Mouse (Mus musculus) limb, embryonic 14.5 days (tissue): ENCODE measurements at regions not wholly inside any gene's neighbourhood (a gene's known extent, or its start where the extent isn't known, plus 50 kb on each side); places are given as distances from the start of the nearest gene placed in this dataset.

Experiments
- ATAC-seq: fragments of 200-750 bp; cut with Nextera tagmentation; 2 replicates; pipeline ENCODE4 v1.8.0; 2017; ENCODE audit warnings: low read depth, moderate number of reproducible peaks, moderate TSS enrichment; ENCODE audit not compliant: low FRiP score
- DNase-seq: peaks from one replicate; pipeline ENCODE4 v3.0.0-alpha.2; 2015; ENCODE audit warnings: low spot score
- H3K27ac ChIP-seq: fragments of 300-500 bp; sonication (generic); replicated peaks from 2 replicates; pipeline ENCODE4 v1.5.1; 2014; ENCODE audit warnings: low read depth, mild to moderate bottlenecking, low read length, moderate library complexity, mixed read lengths
- H3K27me3 ChIP-seq: fragments of 300-500 bp; sonication (generic); 2 replicates; pipeline ENCODE4 v1.6.1; 2014; ENCODE audit warnings: low read length, mixed read lengths; ENCODE audit not compliant: control insufficient read depth, insufficient read depth
- H3K36me3 ChIP-seq: fragments of 300-500 bp; sonication (generic); 2 replicates; pipeline ENCODE4 v1.6.1; 2014; ENCODE audit warnings: mild to moderate bottlenecking, low read length, moderate library complexity, mixed read lengths; ENCODE audit not compliant: control insufficient read depth, insufficient read depth
- H3K4me1 ChIP-seq: fragments of 300-500 bp; sonication (generic); 2 replicates; pipeline ENCODE4 v1.6.1; 2014; ENCODE audit warnings: antibody characterized with exemption, low read length, mixed read lengths; ENCODE audit not compliant: control insufficient read depth, insufficient read depth
- H3K4me2 ChIP-seq: fragments of 300-500 bp; sonication (generic); replicated peaks from 2 replicates; pipeline ENCODE4 v1.6.1; 2014; ENCODE audit warnings: low read depth, mild to moderate bottlenecking, low read length, moderate library complexity; ENCODE audit not compliant: severe bottlenecking
- H3K4me3 ChIP-seq: fragments of 300-500 bp; sonication (generic); replicated peaks from 2 replicates; pipeline ENCODE4 v1.5.1; 2014; ENCODE audit warnings: low read length
- H3K9ac ChIP-seq: fragments of 300-500 bp; sonication (generic); 2 replicates; pipeline ENCODE4 v1.6.1; 2014; ENCODE audit warnings: mild to moderate bottlenecking, low read depth, low read length, moderate library complexity; ENCODE audit not compliant: severe bottlenecking
- H3K9me3 ChIP-seq: fragments of 300-500 bp; sonication (generic); 2 replicates; pipeline ENCODE4 v1.6.1; 2016; ENCODE audit warnings: low read length; ENCODE audit not compliant: control insufficient read depth
- POLR2A ChIP-seq: fragments of 200-500 bp; IDR thresholded peaks from 2 replicates; pipeline ENCODE4 v1.8.0; 2012; ENCODE audit warnings: inconsistent platforms, mild to moderate bottlenecking, moderate library complexity, borderline replicate concordance; ENCODE audit not compliant: insufficient read depth, insufficient read length; ENCODE audit errors: extremely low read depth
- WGBS: fragments of 180-500 bp; shearing (Covaris S2); extraction: QIAGEN DNeasy Blood & Tissue Kit; methylation state at CpG from one replicate; pipeline ENCODE4 v1.1.7; 2014; 5-methylcytosine and 5-hydroxymethylcytosine counted together

- Histone ChIP-seq H3K36me3 (no peaks in the 10 kb centered on the region), H3K9ac (no peak overlapping the region), H3K4me1 (no peaks in the 10 kb centered on the region), H3K27ac (no peak overlapping the region), H3K9me3 (no peaks in the 10 kb centered on the region), H3K4me2 (no peak overlapping the region), H3K27me3 (no peaks in the 10 kb centered on the region), H3K4me3 (no peak overlapping the region)
- WGBS: 43% methylated on average over 7 of the region's 7 CpGs
- ATAC-seq (no peak), DNase-seq (no peak)
- no peak for TF ChIP-seq POLR2A
Observed at GRCm38 (mm10) chr2:93135324-93135723, 52.0 kb upstream of the Trp53i11 start.

GRCm38 (mm10) chr2:93133301-93133971 is 53.9 kb upstream of the Trp53i11 start:
- ATAC-seq: no peak
- no peaks in the 10 kb centered on the region for H3K9me3 ChIP-seq
- no peak overlapping the region for H3K27ac ChIP-seq
- H3K9ac ChIP-seq: no peak overlapping the region
- no peaks in the 10 kb centered on the region for H3K4me1 ChIP-seq
- no peak overlapping the region for H3K4me2 ChIP-seq
- no peak for TF ChIP-seq POLR2A
- no peak overlapping the region for H3K4me3 ChIP-seq
- H3K27me3 ChIP-seq: no peaks in the 10 kb centered on the region
- no peaks in the 10 kb centered on the region for H3K36me3 ChIP-seq
- no peak for DNase-seq
- 73% methylated on average over 10 of the region's 10 CpGs for WGBS

- no peak overlapping the region for H3K27ac ChIP-seq
- no peaks in the 10 kb centered on the region for H3K4me1 ChIP-seq
- H3K4me2 ChIP-seq: no peak overlapping the region
- 41% methylated on average over 9 of the region's 9 CpGs for WGBS
- no peak overlapping the region for H3K9ac ChIP-seq
- H3K9me3 ChIP-seq: no peaks in the 10 kb centered on the region
- H3K27me3 ChIP-seq: no peaks in the 10 kb centered on the region
- H3K4me3 ChIP-seq: no peak overlapping the region
- no peaks in the 10 kb centered on the region for H3K36me3 ChIP-seq
- ATAC-seq (peak; percentile 41; the same call in 1 of the 2 replicates), DNase-seq (peak; percentile 46)
- no peak for TF ChIP-seq POLR2A
Observed at GRCm38 (mm10) chr2:93131825-93132623, 55.3 kb upstream of the Trp53i11 start.

- H3K4me3 ChIP-seq: no peak overlapping the region
- no peaks in the 10 kb centered on the region for H3K36me3 ChIP-seq
- ATAC-seq (no peak), DNase-seq (no peak)
- WGBS: 81% methylated on average over 9 of the region's 9 CpGs
- H3K4me2 ChIP-seq: no peak overlapping the region
- no peak overlapping the region for H3K27ac ChIP-seq
- no peak for TF ChIP-seq POLR2A
- H3K27me3 ChIP-seq: no peaks in the 10 kb centered on the region
- H3K9ac ChIP-seq: no peak overlapping the region
- H3K9me3 ChIP-seq: no peaks in the 10 kb centered on the region
- H3K4me1 ChIP-seq: peaks cover 4% of the 10 kb centered on the region; the same call in 1 of the 2 replicates
Observed at GRCm38 (mm10) chr2:93131236-93131635, 56.1 kb upstream of the Trp53i11 start.

- TF ChIP-seq POLR2A: no peak
- Histone ChIP-seq H3K4me2 (no peak overlapping the region), H3K9ac (no peak overlapping the region), H3K36me3 (no peaks in the 10 kb centered on the region), H3K4me3 (no peak overlapping the region), H3K27ac (no peak overlapping the region), H3K27me3 (no peaks in the 10 kb centered on the region), H3K4me1 (peaks cover 4% of the 10 kb centered on the region; the same call in 1 of the 2 replicates), H3K9me3 (no peaks in the 10 kb centered on the region)
- ATAC-seq: no peak
- WGBS: 50% methylated on average over 4 of the region's 4 CpGs
- DNase-seq: no peak
Observed at GRCm38 (mm10) chr2:93129176-93129575, 58.2 kb upstream of the Trp53i11 start.
